Mouse (Mus musculus) intestine, postnatal 0 days (tissue): ENCODE results near the gene Neurod2. TPM values are rescaled to one million over a fixed set of nuclear protein-coding genes. Genes with fewer than 3 reads are reported as not detected.

Experiments
- ATAC-seq: fragments of 200-750 bp; cut with Nextera tagmentation; 2 replicates; pipeline ENCODE4 v1.8.0; 2017; ENCODE audit warnings: mild to moderate bottlenecking, moderate TSS enrichment, moderate library complexity
- H3K27ac ChIP-seq: fragments of 300-500 bp; sonication (generic); 2 replicates; pipeline ENCODE4 v1.5.1; 2014; ENCODE audit warnings: mild to moderate bottlenecking, low read depth, low read length, moderate library complexity
- H3K27me3 ChIP-seq: fragments of 300-500 bp; sonication (generic); replicated peaks from 2 replicates; pipeline ENCODE4 v1.6.1; 2014; ENCODE audit warnings: low read length, mixed read lengths; ENCODE audit not compliant: control insufficient read depth, insufficient read depth
- H3K36me3 ChIP-seq: fragments of 300-500 bp; sonication (generic); 2 replicates; pipeline ENCODE4 v1.6.1; 2014; ENCODE audit warnings: mild to moderate bottlenecking, moderate library complexity; ENCODE audit not compliant: control insufficient read depth, insufficient read depth
- H3K4me1 ChIP-seq: fragments of 300-500 bp; sonication (generic); replicated peaks from 2 replicates; pipeline ENCODE4 v1.6.1; 2014; ENCODE audit warnings: antibody characterized with exemption, low read length, mixed read lengths; ENCODE audit not compliant: control insufficient read depth, insufficient read depth
- H3K4me2 ChIP-seq: fragments of 300-500 bp; sonication (generic); replicated peaks from 2 replicates; pipeline ENCODE4 v1.6.1; 2014; ENCODE audit warnings: low read depth, mild to moderate bottlenecking, moderate library complexity
- H3K4me3 ChIP-seq: fragments of 300-500 bp; sonication (generic); 2 replicates; pipeline ENCODE4 v1.5.1; 2014; ENCODE audit warnings: low read depth, low read length
- H3K9ac ChIP-seq: fragments of 300-500 bp; sonication (generic); 2 replicates; pipeline ENCODE4 v1.6.1; 2014; ENCODE audit warnings: mild to moderate bottlenecking, low read depth, low read length
- H3K9me3 ChIP-seq: fragments of 300-500 bp; sonication (generic); 2 replicates; pipeline ENCODE4 v1.6.1; 2016; ENCODE audit warnings: mixed run types; ENCODE audit not compliant: control insufficient read depth
- CTCF ChIP-seq: sonication (generic); IDR thresholded peaks from 2 replicates; pipeline ENCODE4 v1.5.1; 2016; ENCODE audit warnings: low read depth, mild to moderate bottlenecking, control low read depth, antibody characterized with exemption, moderate library complexity
- WGBS: fragments of 180-500 bp; shearing (Covaris S2); extraction: QIAGEN DNeasy Blood & Tissue Kit; methylation state at CpG from one replicate; pipeline ENCODE4 v1.1.7; 2014; 5-methylcytosine and 5-hydroxymethylcytosine counted together
- polyA plus RNA-seq: library from polyadenylated mRNA; unstranded; fragments of >200 nt; fragmentation: Nextera tagmentation; extraction: Ambion mirVana; gene quantifications from 2 replicates; pipeline ENCODE4 v1.2.1, GENCODE M21; 2015

Neurod2 gene
- polyA plus RNA-seq, 1 experiment from 2014 or later, result not detected

GRCm38 (mm10) chr11:98371556-98372240 is 42.2 kb upstream of the Neurod2 start:
- H3K36me3 ChIP-seq, result peaks cover 29% of the 10 kb centered on the region
- no peak overlapping the region for H3K9ac ChIP-seq
- no peak for ATAC-seq
- no peak overlapping the region for H3K27ac ChIP-seq
- H3K9me3 ChIP-seq, result no peaks in the 10 kb centered on the region
- 67% methylated on average over 10 of the region's 10 CpGs for WGBS
- H3K27me3 ChIP-seq, result no peaks in the 10 kb centered on the region
- no peak overlapping the region for H3K4me3 ChIP-seq
- no peak for TF ChIP-seq CTCF
- no peaks in the 10 kb centered on the region for H3K4me1 ChIP-seq
- H3K4me2 ChIP-seq, result no peak overlapping the region

GRCm38 (mm10) chr11:98370588-98370987 is 41.1 kb upstream of the Neurod2 start:
- no peak overlapping the region for H3K27ac ChIP-seq
- WGBS, result 86% methylated on average over 2 of the region's 2 CpGs
- no peak overlapping the region for H3K9ac ChIP-seq
- no peaks in the 10 kb centered on the region for H3K4me1 ChIP-seq
- no peaks in the 10 kb centered on the region for H3K9me3 ChIP-seq
- no peak for TF ChIP-seq CTCF
- H3K4me2 ChIP-seq, result no peak overlapping the region
- H3K4me3 ChIP-seq, result no peak overlapping the region
- no peaks in the 10 kb centered on the region for H3K27me3 ChIP-seq
- ATAC-seq, result no peak
- peaks cover 18% of the 10 kb centered on the region for H3K36me3 ChIP-seq

GRCm38 (mm10) chr11:98369337-98369736 is 39.9 kb upstream of the Neurod2 start:
- ATAC-seq, result no peak
- Histone ChIP-seq H3K4me2 (no peak overlapping the region), H3K36me3 (peaks cover 5% of the 10 kb centered on the region; the same call in 1 of the 2 replicates), H3K9me3 (no peaks in the 10 kb centered on the region), H3K4me1 (no peaks in the 10 kb centered on the region), H3K27me3 (no peaks in the 10 kb centered on the region), H3K9ac (0 out of 2 replicates have a peak overlapping the region, but pooled peaks have one; percentile 7), H3K4me3 (no peak overlapping the region), H3K27ac (no peak overlapping the region)
- TF ChIP-seq CTCF, result no peak
- 74% methylated on average over 6 of the region's 6 CpGs for WGBS

- H3K4me3 ChIP-seq, result no peak overlapping the region
- no peaks in the 10 kb centered on the region for H3K27me3 ChIP-seq
- H3K9me3 ChIP-seq, result no peaks in the 10 kb centered on the region
- no peak overlapping the region for H3K27ac ChIP-seq
- H3K4me2 ChIP-seq, result no peak overlapping the region
- H3K9ac ChIP-seq, result no peak overlapping the region
- 77% methylated on average over 7 of the region's 7 CpGs for WGBS
- no peak for TF ChIP-seq CTCF
- no peak for ATAC-seq
- no peaks in the 10 kb centered on the region; the same call in 1 of the 2 replicates for H3K36me3 ChIP-seq
- H3K4me1 ChIP-seq, result no peaks in the 10 kb centered on the region
These were observed 38.4 kb upstream of the Neurod2 start for GRCm38 (mm10) chr11:98367863-98368186.

GRCm38 (mm10) chr11:98367171-98367862 is 37.9 kb upstream of the Neurod2 start:
- H3K4me1 ChIP-seq, result no peaks in the 10 kb centered on the region
- WGBS, result 81% methylated on average over 10 of the region's 10 CpGs
- H3K9me3 ChIP-seq, result no peaks in the 10 kb centered on the region
- no peak overlapping the region for H3K4me2 ChIP-seq
- no peak overlapping the region for H3K27ac ChIP-seq
- no peak overlapping the region for H3K9ac ChIP-seq
- TF ChIP-seq CTCF, result no peak
- no peak for ATAC-seq
- no peaks in the 10 kb centered on the region; the same call in 1 of the 2 replicates for H3K36me3 ChIP-seq
- no peak overlapping the region for H3K4me3 ChIP-seq
- no peaks in the 10 kb centered on the region for H3K27me3 ChIP-seq

- no peaks in the 10 kb centered on the region; the same call in 1 of the 2 replicates for H3K36me3 ChIP-seq
- no peaks in the 10 kb centered on the region for H3K9me3 ChIP-seq
- H3K4me1 ChIP-seq, result no peaks in the 10 kb centered on the region
- 82% methylated on average over 10 of the region's 10 CpGs for WGBS
- no peaks in the 10 kb centered on the region for H3K27me3 ChIP-seq
- H3K27ac ChIP-seq, result no peak overlapping the region
- H3K9ac ChIP-seq, result no peak overlapping the region
- H3K4me2 ChIP-seq, result no peak overlapping the region
- TF ChIP-seq CTCF, result no peak
- no peak for ATAC-seq
- H3K4me3 ChIP-seq, result no peak overlapping the region
These were observed 36.8 kb upstream of the Neurod2 start for GRCm38 (mm10) chr11:98366290-98366689.
